Mouse (Mus musculus) midbrain, embryonic 12.5 days (tissue): Measurements from ENCODE around the gene Proser3. TPM values are rescaled to one million over a fixed set of nuclear protein-coding genes. Genes with fewer than 3 reads are reported as not detected.
"Not testable (repeated sequence)": the region's sequence is repeated elsewhere in the genome, so short reads cannot be mapped to it uniquely, and the experiment has no call there.

ENCODE experiments used
- ATAC-seq: fragments of 200-750 bp; cut with Nextera tagmentation; 2 replicates; pipeline ENCODE4 v1.8.0; 2017; ENCODE audit warnings: low read depth, moderate TSS enrichment, moderate library complexity; ENCODE audit not compliant: low FRiP score
- H3K27ac ChIP-seq: fragments of 300-500 bp; sonication (generic); replicated peaks from 2 replicates; pipeline ENCODE4 v1.5.1; 2016; ENCODE audit warnings: mild to moderate bottlenecking
- H3K27me3 ChIP-seq: fragments of 300-500 bp; sonication (generic); 2 replicates; pipeline ENCODE4 v1.6.1; 2016; ENCODE audit warnings: mild to moderate bottlenecking
- H3K36me3 ChIP-seq: fragments of 300-500 bp; sonication (generic); 2 replicates; pipeline ENCODE4 v1.6.1; 2016
- H3K4me1 ChIP-seq: fragments of 300-500 bp; sonication (generic); 2 replicates; pipeline ENCODE4 v1.6.1; 2016
- H3K4me2 ChIP-seq: fragments of 300-500 bp; sonication (generic); replicated peaks from 2 replicates; pipeline ENCODE4 v1.6.1; 2016; ENCODE audit warnings: mild to moderate bottlenecking, moderate library complexity
- H3K4me3 ChIP-seq: fragments of 300-500 bp; sonication (generic); 2 replicates; pipeline ENCODE4 v1.5.1; 2016; ENCODE audit warnings: mild to moderate bottlenecking
- H3K9ac ChIP-seq: fragments of 300-500 bp; sonication (generic); replicated peaks from 2 replicates; pipeline ENCODE4 v1.6.1; 2016; ENCODE audit warnings: mild to moderate bottlenecking, moderate library complexity
- H3K9me3 ChIP-seq: fragments of 300-500 bp; sonication (generic); 2 replicates; pipeline ENCODE4 v1.6.1; 2016; ENCODE audit warnings: mild to moderate bottlenecking
- WGBS: fragments of 180-500 bp; shearing (Covaris S2); methylation state at CpG from one replicate; pipeline ENCODE4 v1.1.7; 2016; 5-methylcytosine and 5-hydroxymethylcytosine counted together
- microRNA-seq: library from miRNA; unstranded; fragments of <30 nt; microRNA quantifications from one replicate; pipeline ENCODE4, GENCODE M21; 2017
- polyA plus RNA-seq: library from polyadenylated mRNA; unstranded; fragments of >200 nt; fragmentation: Nextera tagmentation; extraction: Ambion mirVana; gene quantifications from 2 replicates; pipeline ENCODE4 v1.2.1, GENCODE M21; 2016

The Proser3 gene
- polyA plus RNA-seq, 1 experiment from 2014 or later = 15.1 TPM

GRCm38 (mm10) chr7:30501159-30501558, 50.9 kb downstream of the Proser3 start:
- not testable (repeated sequence) for H3K36me3 ChIP-seq, H3K4me2 ChIP-seq, ATAC-seq, H3K4me1 ChIP-seq, H3K27ac ChIP-seq, H3K27me3 ChIP-seq, H3K9me3 ChIP-seq, H3K4me3 ChIP-seq, H3K9ac ChIP-seq
- 65% methylated on average over 5 of the region's 5 CpGs for WGBS

- not testable (repeated sequence) for H3K4me2 ChIP-seq, H3K27ac ChIP-seq, H3K4me1 ChIP-seq, ATAC-seq, H3K4me3 ChIP-seq, H3K9me3 ChIP-seq, H3K36me3 ChIP-seq, H3K9ac ChIP-seq
- WGBS = 63% methylated on average over 5 of the region's 5 CpGs
- H3K27me3 ChIP-seq = peaks cover 17% of the 10 kb centered on the region
Observed at GRCm38 (mm10) chr7:30495506-30496042, 56.5 kb downstream of the Proser3 start.

GRCm38 (mm10) chr7:30493401-30493931, 58.6 kb downstream of the Proser3 start, which contains the start of gene Prodh2:
Prodh2 (plus strand) TSS chr7:30493622.
- ATAC-seq = no peak
- Histone ChIP-seq H3K9me3 (no peaks in the 10 kb centered on the region), H3K27ac (no peak within 1 kb of the TSS), H3K4me3 (no peak within 1 kb of the TSS), H3K36me3 (no peaks in the 10 kb centered on the region), H3K4me1 (peaks cover 4% of the 10 kb centered on the region; the same call in 1 of the 2 replicates), H3K27me3 (peaks cover 20% of the 10 kb centered on the region), H3K4me2 (no peak within 1 kb of the TSS), H3K9ac (no peak within 1 kb of the TSS)
- WGBS = 62% methylated on average over 11 of the region's 11 CpGs

- Histone ChIP-seq H3K9ac (no peak overlapping the region), H3K4me1 (peaks cover 4% of the 10 kb centered on the region; the same call in 1 of the 2 replicates), H3K4me2 (no peak overlapping the region), H3K9me3 (no peaks in the 10 kb centered on the region), H3K36me3 (no peaks in the 10 kb centered on the region), H3K27ac (no peak overlapping the region), H3K27me3 (peaks cover 20% of the 10 kb centered on the region), H3K4me3 (no peak overlapping the region)
- no peak for ATAC-seq
- WGBS = 14% methylated on average over 4 of the region's 4 CpGs
Observed at GRCm38 (mm10) chr7:30492765-30493164, 59.3 kb downstream of the Proser3 start.

DNA sequence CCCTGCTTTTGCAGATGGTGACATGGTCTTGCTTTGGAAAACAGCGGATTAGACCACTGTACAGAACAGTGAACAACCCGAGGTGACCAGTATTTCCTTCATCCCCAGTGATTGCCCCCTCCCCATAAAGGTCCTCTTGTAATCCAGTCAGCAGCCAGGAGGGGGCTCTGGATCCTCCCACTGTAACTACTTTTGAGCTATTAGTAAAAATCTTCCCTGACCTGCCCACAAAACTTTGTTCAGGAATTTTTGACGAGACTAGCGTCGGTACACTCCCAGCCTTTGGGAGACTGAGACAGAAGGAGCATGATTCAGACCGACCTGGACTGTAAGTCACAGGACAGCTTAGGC, 61.2 kb downstream of the Proser3 start:
- no peaks in the 10 kb centered on the region for H3K9me3 ChIP-seq
- ATAC-seq = no peak
- H3K4me1 ChIP-seq = peaks cover 4% of the 10 kb centered on the region; the same call in 1 of the 2 replicates
- peaks cover 20% of the 10 kb centered on the region for H3K27me3 ChIP-seq
- H3K9ac ChIP-seq = no peak overlapping the region
- no peak overlapping the region for H3K4me2 ChIP-seq
- no peaks in the 10 kb centered on the region for H3K36me3 ChIP-seq
- no peak overlapping the region for H3K4me3 ChIP-seq
- no peak overlapping the region for H3K27ac ChIP-seq
- WGBS = 21% methylated on average over 6 of the region's 6 CpGs

GRCm38 (mm10) chr7:30490251-30490956, 61.7 kb downstream of the Proser3 start:
- Histone ChIP-seq H3K9me3 (no peaks in the 10 kb centered on the region), H3K4me2 (no peak overlapping the region), H3K36me3 (no peaks in the 10 kb centered on the region), H3K4me3 (no peak overlapping the region), H3K9ac (no peak overlapping the region), H3K4me1 (peaks cover 4% of the 10 kb centered on the region; the same call in 1 of the 2 replicates), H3K27me3 (peaks cover 20% of the 10 kb centered on the region), H3K27ac (no peak overlapping the region)
- 33% methylated on average over 16 of the region's 16 CpGs for WGBS
- ATAC-seq = no peak

Small RNAs within 50 kb of the gene (microRNA-seq; reads per million reads assigned to microRNA genes)
- gene Gm38670 (1.4 reads per million), gene Mir3569 (not detected)

Other genes starting within 250 kb of the Proser3 start
- gene Alkbh6, start 243.6 kb downstream of the Proser3 start, polyA plus RNA-seq = 86.9 and 92.9 TPM in 2 replicates
- 17.5 and 19.0 TPM in 2 replicates for gene Syne4, start 237.5 kb downstream of the Proser3 start, polyA plus RNA-seq
- 0.63 TPM in 1 of 2 replicates, not detected in the other for gene E130208F15Rik, start 230.6 kb downstream of the Proser3 start, polyA plus RNA-seq
- gene Sdhaf1, start 228.4 kb downstream of the Proser3 start, polyA plus RNA-seq = 22.2 and 27.4 TPM in 2 replicates
- gene Lrfn3, start 189.5 kb downstream of the Proser3 start, polyA plus RNA-seq = 9.1 and 9.5 TPM in 2 replicates
- 18.3 and 24.4 TPM in 2 replicates for gene Tyrobp, start 138.5 kb downstream of the Proser3 start, polyA plus RNA-seq
- not detected in 2 replicates for gene Hcst, start 132.4 kb downstream of the Proser3 start, polyA plus RNA-seq
- 1.4 TPM in 2 replicates for gene Nfkbid, start 130.6 kb downstream of the Proser3 start, polyA plus RNA-seq
- 301 and 324 TPM in 2 replicates for gene Aplp1, start 106.8 kb downstream of the Proser3 start, polyA plus RNA-seq
- gene Kirrel2, start 94.6 kb downstream of the Proser3 start, polyA plus RNA-seq = 1.6 and 4.7 TPM in 2 replicates
- 0.58 and 1.1 TPM in 2 replicates for gene Nphs1, start 94.0 kb downstream of the Proser3 start, polyA plus RNA-seq
- gene Prodh2, start 58.7 kb downstream of the Proser3 start, polyA plus RNA-seq = 0.39 TPM in 1 of 2 replicates, not detected in the other
- gene Arhgap33, start 17.2 kb downstream of the Proser3 start, polyA plus RNA-seq = 96.3 and 99.5 TPM in 2 replicates
- gene Hspb6, start 121 bp downstream of the Proser3 start, polyA plus RNA-seq = 5.8 and 6.2 TPM in 2 replicates
- gene Lin37, start 7.5 kb upstream of the Proser3 start, polyA plus RNA-seq = 53.0 and 54.9 TPM in 2 replicates
- 83.1 and 88.4 TPM in 2 replicates for gene U2af1l4, start 11.0 kb upstream of the Proser3 start, polyA plus RNA-seq
- gene Gm49396, start 11.0 kb upstream of the Proser3 start, polyA plus RNA-seq = 21.8 and 23.5 TPM in 2 replicates
- gene Psenen, start 11.3 kb upstream of the Proser3 start, polyA plus RNA-seq = 130 and 144 TPM in 2 replicates
- gene Igflr1, start 13.1 kb upstream of the Proser3 start, polyA plus RNA-seq = 5.9 and 8.2 TPM in 2 replicates
- 11.4 and 13.6 TPM in 2 replicates for gene Kmt2b, start 36.4 kb upstream of the Proser3 start, polyA plus RNA-seq
- gene Zbtb32, start 46.6 kb upstream of the Proser3 start, polyA plus RNA-seq = 0.34 and 0.47 TPM in 2 replicates
- 0.75 and 0.85 TPM in 2 replicates for gene Upk1a, start 60.5 kb upstream of the Proser3 start, polyA plus RNA-seq
- 801 and 832 TPM in 2 replicates for gene Cox6b1, start 73.9 kb upstream of the Proser3 start, polyA plus RNA-seq
- not detected in 2 replicates for gene Etv2, start 83.6 kb upstream of the Proser3 start, polyA plus RNA-seq
- 153 and 154 TPM in 2 replicates for gene Rbm42, start 98.0 kb upstream of the Proser3 start, polyA plus RNA-seq
- 49.0 and 50.4 TPM in 2 replicates for gene Haus5, start 112.7 kb upstream of the Proser3 start, polyA plus RNA-seq
- not detected in 2 replicates for gene Pmis2, start 119.3 kb upstream of the Proser3 start, polyA plus RNA-seq
- gene 2200002J24Rik, start 146.6 kb upstream of the Proser3 start, polyA plus RNA-seq = not detected in 2 replicates
- gene Atp4a, start 159.9 kb upstream of the Proser3 start, polyA plus RNA-seq = 1.1 and 2.0 TPM in 2 replicates
- 149 and 152 TPM in 2 replicates for gene Tmem147, start 177.2 kb upstream of the Proser3 start, polyA plus RNA-seq
- 0.65 and 1.6 TPM in 2 replicates for gene Gapdhs, start 191.4 kb upstream of the Proser3 start, polyA plus RNA-seq
- gene Sbsn, start 199.2 kb upstream of the Proser3 start, polyA plus RNA-seq = 1.6 and 1.8 TPM in 2 replicates
- gene Dmkn, start 211.5 kb upstream of the Proser3 start, polyA plus RNA-seq = 0.20 and 0.38 TPM in 2 replicates
- not detected in 2 replicates for gene Krtdap, start 235.6 kb upstream of the Proser3 start, polyA plus RNA-seq